Mouse (Mus musculus): ENCODE results near the gene Krt4. TPM values are rescaled to one million over a fixed set of nuclear protein-coding genes. Genes with fewer than 3 reads are reported as not detected.

The Krt4 gene
- polyA plus RNA-seq (2015; fragmentation: Nextera tagmentation; extraction: Ambion mirVana) = 0.06 and 0.07 TPM in 2 replicates

DNA sequence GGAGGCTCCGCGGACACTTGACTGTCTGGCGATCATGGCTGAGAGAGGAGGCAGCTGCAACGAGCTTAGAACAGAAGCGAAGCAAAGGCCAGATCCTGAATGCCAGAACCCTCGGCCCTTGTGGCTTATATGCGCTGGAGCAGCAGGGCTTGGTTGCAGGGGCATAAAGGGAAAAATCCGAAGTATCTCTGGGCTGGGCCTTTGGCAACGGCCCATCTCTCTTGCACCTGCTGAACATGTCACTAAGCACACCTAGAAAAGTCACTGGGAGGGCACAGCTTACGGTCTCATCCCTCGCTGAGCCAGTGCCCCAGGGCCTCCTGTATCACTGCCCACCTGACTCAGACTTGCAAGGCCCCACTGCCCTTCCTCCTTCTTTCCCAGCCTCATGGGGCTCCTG lies at the start of gene Krt4:
Krt4 (minus strand) TSS at position 101 of the 400 bp plus-strand sequence.
- no peaks in the 10 kb centered on the region for H3K9me3 ChIP-seq
- WGBS = 67% methylated on average over 11 of the region's 11 CpGs
- no peaks in the 10 kb centered on the region for H3K36me3 ChIP-seq
- H3K27ac ChIP-seq (replicated peaks) = no peak within 1 kb of the TSS
- H3K4me3 ChIP-seq = no peak within 1 kb of the TSS
- peaks cover 7% of the 10 kb centered on the region for H3K4me1 ChIP-seq
- no peak within 1 kb of the TSS for H3K4me2 ChIP-seq
- no peak for ATAC-seq (ENCODE audit: extremely low read depth, insufficient number of reproducible peaks, low FRiP score, low TSS enrichment)
- peaks cover 27% of the 10 kb centered on the region for H3K27me3 ChIP-seq (replicated peaks)
- H3K9ac ChIP-seq = no peak within 1 kb of the TSS

DNA sequence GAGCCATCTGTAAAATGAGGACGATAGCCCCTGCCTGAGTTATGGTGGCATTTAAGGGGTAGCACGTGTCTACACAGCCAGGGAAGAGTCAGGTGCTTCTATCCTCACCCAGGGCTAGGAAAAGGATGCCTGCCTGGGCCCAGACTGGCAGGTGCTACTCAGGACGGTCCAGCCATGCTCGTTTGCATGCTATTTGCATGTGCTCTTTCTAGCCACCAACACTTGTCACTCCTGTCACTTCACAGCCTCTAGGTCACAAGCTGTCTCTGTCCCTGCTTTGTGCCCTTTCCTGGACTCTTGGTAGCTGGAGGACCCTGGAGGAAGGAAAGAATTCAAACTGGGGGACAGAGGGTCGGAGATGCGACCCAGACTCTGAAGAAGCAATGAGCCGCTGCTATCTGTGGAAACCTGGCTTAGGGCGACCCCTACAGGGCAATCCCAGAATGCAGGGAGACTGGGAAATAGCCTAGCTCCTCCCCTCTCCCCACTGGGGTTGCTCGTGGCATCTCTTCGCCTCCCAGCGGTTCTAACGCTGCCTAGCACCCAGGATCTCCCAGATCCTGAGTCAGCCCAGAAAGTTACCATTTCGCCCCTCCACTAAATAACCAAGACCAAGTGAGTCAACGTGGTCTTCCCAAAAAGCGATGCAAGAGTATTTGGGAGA lies 49.0 kb upstream of the Krt4 start:
- Histone ChIP-seq H3K4me3 (no peak overlapping the region), H3K4me1 (peaks cover 34% of the 10 kb centered on the region), H3K36me3 (no peaks in the 10 kb centered on the region), H3K27me3 (replicated peaks) (peaks cover 28% of the 10 kb centered on the region), H3K9me3 (no peaks in the 10 kb centered on the region), H3K4me2 (no peak overlapping the region; the same call in 1 of the 2 replicates), H3K9ac (no peak overlapping the region), H3K27ac (replicated peaks) (no peak overlapping the region)
- ATAC-seq (ENCODE audit: extremely low read depth, insufficient number of reproducible peaks, low FRiP score, low TSS enrichment) = no peak
- 12% methylated on average over 15 of the region's 15 CpGs for WGBS

DNA sequence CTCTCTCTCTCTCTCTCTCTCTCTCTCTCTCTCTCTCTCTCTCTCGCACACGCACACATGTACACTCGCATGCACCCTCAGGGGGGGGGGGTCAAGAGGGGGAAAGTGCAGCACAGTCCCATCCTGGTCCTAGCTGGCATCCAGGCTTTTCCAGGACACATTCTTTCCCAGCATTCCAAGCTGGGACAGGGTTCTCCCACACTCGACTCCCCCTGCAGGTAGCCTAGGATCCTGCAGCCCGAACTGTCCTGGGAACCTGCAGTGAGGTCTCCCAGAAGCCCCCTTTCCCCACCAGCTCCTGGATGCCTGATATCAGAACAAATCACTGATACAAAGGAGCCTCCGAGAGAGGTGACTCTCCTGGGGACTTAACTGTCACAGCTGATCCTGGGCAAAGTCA lies 46.0 kb upstream of the Krt4 start:
- Histone ChIP-seq H3K4me2 (no peak overlapping the region), H3K27me3 (replicated peaks) (peaks cover 28% of the 10 kb centered on the region), H3K9ac (no peak overlapping the region), H3K4me1 (peaks cover 7% of the 10 kb centered on the region; the same call in 1 of the 2 replicates), H3K4me3 (no peak overlapping the region), H3K9me3 (no peaks in the 10 kb centered on the region), H3K27ac (replicated peaks) (no peak overlapping the region), H3K36me3 (no peaks in the 10 kb centered on the region)
- WGBS = 5% methylated on average over 3 of the region's 6 CpGs
- ATAC-seq (ENCODE audit: extremely low read depth, insufficient number of reproducible peaks, low FRiP score, low TSS enrichment) = no peak

DNA sequence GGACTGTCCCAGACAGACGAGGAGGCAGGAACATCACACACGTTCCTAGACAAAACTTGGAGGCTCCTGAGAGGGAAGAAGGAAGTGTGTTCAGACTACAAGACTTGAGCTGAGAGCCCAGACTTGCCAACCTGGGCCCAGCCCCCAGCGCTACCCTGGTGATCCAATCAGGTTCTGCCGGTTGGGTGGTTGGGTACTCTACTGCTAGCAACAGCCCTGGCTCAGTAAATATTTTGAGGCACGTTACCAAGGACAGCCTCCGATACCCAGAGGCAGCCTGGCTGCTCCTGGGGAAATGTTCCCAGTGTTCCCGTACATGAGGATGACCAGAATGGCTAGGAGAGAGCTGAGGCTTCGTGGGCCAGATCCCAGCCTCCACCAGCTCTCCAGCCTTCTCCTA lies 42.3 kb upstream of the Krt4 start:
- H3K4me1 ChIP-seq = no peaks in the 10 kb centered on the region
- no peak overlapping the region for H3K4me2 ChIP-seq
- no peak overlapping the region for H3K4me3 ChIP-seq
- ATAC-seq (ENCODE audit: extremely low read depth, insufficient number of reproducible peaks, low FRiP score, low TSS enrichment) = no peak
- H3K36me3 ChIP-seq = no peaks in the 10 kb centered on the region
- H3K27me3 ChIP-seq (replicated peaks) = peaks cover 8% of the 10 kb centered on the region
- H3K9me3 ChIP-seq = no peaks in the 10 kb centered on the region
- 62% methylated on average over 8 of the region's 8 CpGs for whole genome bisulfite sequencing
- H3K27ac ChIP-seq (replicated peaks) = no peak overlapping the region
- no peak overlapping the region for H3K9ac ChIP-seq

DNA sequence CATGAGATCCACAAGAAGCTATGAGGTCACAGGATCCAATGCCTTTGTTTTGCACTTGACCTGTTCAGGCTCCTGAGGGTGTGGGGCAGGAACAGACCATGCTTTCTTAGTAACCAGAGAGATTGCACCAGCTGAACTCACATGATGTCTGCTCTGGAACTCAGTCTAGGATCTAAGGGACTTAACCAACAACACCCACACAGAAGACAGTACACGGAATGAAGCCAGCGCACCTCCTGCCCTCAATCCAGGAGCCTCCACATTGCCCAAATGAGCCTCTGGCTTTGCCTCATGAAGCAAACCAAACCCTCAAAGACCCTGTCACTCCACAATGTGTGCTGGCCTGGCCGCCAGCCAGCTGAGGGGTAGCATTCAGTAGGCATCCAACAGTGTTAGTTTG lies 34.4 kb upstream of the Krt4 start:
- 82% methylated on average over 3 of the region's 3 CpGs for WGBS
- Histone ChIP-seq H3K27ac (replicated peaks) (no peak overlapping the region), H3K27me3 (replicated peaks) (peaks cover 13% of the 10 kb centered on the region; the same call in 1 of the 2 replicates), H3K9ac (no peak overlapping the region), H3K4me2 (no peak overlapping the region), H3K4me1 (no peaks in the 10 kb centered on the region), H3K4me3 (no peak overlapping the region), H3K36me3 (no peaks in the 10 kb centered on the region), H3K9me3 (no peaks in the 10 kb centered on the region)
- no peak for ATAC-seq (ENCODE audit: extremely low read depth, insufficient number of reproducible peaks, low FRiP score, low TSS enrichment)

DNA sequence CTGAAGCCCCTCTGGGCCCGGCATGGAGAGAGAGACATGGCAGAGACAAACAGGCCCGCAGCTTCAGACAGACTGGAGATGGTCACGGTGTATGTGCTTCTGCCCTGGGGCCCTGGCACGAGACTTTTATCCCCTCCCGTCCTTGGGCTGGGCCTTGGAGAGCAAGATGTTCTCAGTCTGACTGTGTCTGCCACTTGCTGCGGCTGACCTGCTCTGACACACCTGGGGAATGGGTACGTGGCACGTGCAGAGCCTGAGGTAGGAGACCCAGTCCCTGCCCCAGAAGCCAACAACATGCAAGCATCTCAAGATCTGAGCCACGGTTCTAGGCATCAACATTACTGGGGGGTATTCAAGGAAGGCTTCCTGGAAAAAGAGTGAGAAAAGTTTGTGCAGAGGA lies 29.7 kb upstream of the Krt4 start, which contains the start of gene Krt78:
Krt78 (minus strand) TSS at position 101 of the 400 bp plus-strand sequence.
- Histone ChIP-seq H3K27ac (replicated peaks) (no peak within 1 kb of the TSS), H3K4me2 (no peak within 1 kb of the TSS), H3K4me3 (no peak within 1 kb of the TSS), H3K9me3 (no peaks in the 10 kb centered on the region), H3K9ac (no peak within 1 kb of the TSS), H3K27me3 (replicated peaks) (peaks cover 32% of the 10 kb centered on the region), H3K36me3 (no peaks in the 10 kb centered on the region), H3K4me1 (no peaks in the 10 kb centered on the region)
- ATAC-seq (ENCODE audit: extremely low read depth, insufficient number of reproducible peaks, low FRiP score, low TSS enrichment) = no peak
- WGBS = 67% methylated on average over 9 of the region's 9 CpGs

DNA sequence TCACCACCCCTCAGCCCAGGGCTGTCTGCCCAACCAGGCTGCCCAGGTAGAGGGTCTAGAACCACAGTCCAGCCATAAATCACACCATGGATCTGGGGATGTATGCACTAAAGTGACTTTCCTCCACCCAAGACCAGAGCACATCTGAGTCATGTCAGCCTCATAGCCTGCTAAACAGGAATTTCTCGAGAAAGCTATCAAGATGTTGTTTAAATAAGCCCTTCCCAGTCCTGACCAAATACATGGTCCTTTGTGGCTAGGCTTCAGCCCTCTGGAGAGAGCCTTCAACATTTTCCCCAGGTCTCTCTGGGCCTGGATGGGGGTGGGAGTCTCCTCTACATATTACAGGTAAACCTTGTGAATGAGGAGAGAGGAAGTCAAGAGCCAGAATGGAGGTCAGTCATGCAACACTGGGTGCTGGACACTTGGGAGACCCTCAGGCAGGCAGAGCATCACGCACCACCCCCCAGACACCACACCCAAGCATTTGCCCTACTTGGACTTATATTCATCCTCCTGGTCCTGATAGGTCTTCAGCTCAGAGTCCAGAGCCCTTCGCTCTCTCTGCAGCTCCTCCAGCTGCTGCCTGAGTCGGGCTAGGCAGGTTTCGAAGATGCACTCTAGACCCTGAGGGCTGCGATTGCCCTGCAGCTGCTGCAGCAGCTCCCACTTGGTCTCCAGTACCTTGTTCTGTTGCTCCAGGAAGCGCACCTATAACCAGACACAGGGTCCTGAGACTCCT lies 28.4 kb upstream of the Krt4 start:
- Histone ChIP-seq H3K27ac (replicated peaks) (no peak overlapping the region), H3K27me3 (replicated peaks) (peaks cover 35% of the 10 kb centered on the region), H3K36me3 (no peaks in the 10 kb centered on the region), H3K4me1 (no peaks in the 10 kb centered on the region), H3K9me3 (no peaks in the 10 kb centered on the region), H3K4me2 (no peak overlapping the region), H3K4me3 (no peak overlapping the region), H3K9ac (no peak overlapping the region)
- WGBS = 73% methylated on average over 7 of the region's 7 CpGs
- no peak for ATAC-seq (ENCODE audit: extremely low read depth, insufficient number of reproducible peaks, low FRiP score, low TSS enrichment)

DNA sequence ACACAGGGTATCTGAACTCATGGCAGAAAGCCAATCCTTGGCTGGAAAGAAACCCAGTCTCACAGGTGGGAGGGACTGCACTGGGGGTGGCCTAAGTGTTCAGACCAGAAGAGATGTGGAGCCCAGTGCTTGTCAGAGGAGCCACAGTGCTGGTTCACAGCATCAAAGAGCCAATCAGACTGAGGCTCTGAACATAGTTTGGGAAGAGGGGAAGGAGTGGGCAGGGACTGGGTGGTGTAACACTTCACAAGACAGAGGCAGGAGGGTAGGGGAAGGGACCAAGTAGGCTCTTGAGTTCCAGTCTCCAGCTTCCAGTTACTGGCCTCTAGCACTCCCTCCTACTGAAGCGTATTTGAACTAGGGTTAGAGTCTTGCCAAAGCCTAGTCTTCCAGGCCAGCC lies 20.9 kb upstream of the Krt4 start:
- H3K9ac ChIP-seq = no peak overlapping the region
- H3K36me3 ChIP-seq = no peaks in the 10 kb centered on the region
- H3K4me2 ChIP-seq = no peak overlapping the region
- H3K9me3 ChIP-seq = no peaks in the 10 kb centered on the region
- peaks cover 39% of the 10 kb centered on the region for H3K4me1 ChIP-seq
- no peak for ATAC-seq (ENCODE audit: extremely low read depth, insufficient number of reproducible peaks, low FRiP score, low TSS enrichment)
- H3K27ac ChIP-seq (replicated peaks) = no peak overlapping the region
- H3K4me3 ChIP-seq = no peak overlapping the region
- H3K27me3 ChIP-seq (replicated peaks) = 0 out of 2 replicates have a peak, but pooled peaks cover 5% of the 10 kb centered on the region
- WGBS = 80% methylated on average over 1 of the region's 1 CpGs

DNA sequence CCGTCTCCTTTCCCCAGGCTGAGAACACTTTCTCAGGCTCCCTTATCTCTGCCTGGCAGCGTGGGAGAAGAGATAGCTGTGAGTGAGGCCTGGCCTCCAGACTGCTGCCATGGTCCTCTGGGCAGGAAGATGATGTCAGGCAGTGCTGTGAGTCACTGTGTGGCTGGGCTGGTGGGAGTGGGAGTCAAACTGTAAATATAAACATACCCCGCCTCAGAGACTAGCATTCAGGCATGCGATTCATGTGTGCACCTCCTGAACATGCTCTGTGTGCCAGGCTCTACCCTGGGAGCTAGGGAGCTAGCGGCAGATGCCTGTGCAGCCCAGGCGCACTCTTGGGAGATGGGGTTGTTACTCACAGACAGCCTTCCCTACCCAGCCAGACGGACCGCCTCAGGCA lies 17.4 kb upstream of the Krt4 start:
- Histone ChIP-seq H3K27me3 (replicated peaks) (no peaks in the 10 kb centered on the region), H3K9me3 (no peaks in the 10 kb centered on the region), H3K9ac (no peak overlapping the region), H3K4me3 (no peak overlapping the region), H3K27ac (replicated peaks) (peak overlapping the region; percentile 48), H3K4me1 (peaks cover 53% of the 10 kb centered on the region), H3K4me2 (no peak overlapping the region), H3K36me3 (no peaks in the 10 kb centered on the region)
- ATAC-seq (ENCODE audit: extremely low read depth, insufficient number of reproducible peaks, low FRiP score, low TSS enrichment) = peak; percentile 24; the same call in 1 of the 2 replicates
- WGBS = 30% methylated on average over 8 of the region's 8 CpGs

DNA sequence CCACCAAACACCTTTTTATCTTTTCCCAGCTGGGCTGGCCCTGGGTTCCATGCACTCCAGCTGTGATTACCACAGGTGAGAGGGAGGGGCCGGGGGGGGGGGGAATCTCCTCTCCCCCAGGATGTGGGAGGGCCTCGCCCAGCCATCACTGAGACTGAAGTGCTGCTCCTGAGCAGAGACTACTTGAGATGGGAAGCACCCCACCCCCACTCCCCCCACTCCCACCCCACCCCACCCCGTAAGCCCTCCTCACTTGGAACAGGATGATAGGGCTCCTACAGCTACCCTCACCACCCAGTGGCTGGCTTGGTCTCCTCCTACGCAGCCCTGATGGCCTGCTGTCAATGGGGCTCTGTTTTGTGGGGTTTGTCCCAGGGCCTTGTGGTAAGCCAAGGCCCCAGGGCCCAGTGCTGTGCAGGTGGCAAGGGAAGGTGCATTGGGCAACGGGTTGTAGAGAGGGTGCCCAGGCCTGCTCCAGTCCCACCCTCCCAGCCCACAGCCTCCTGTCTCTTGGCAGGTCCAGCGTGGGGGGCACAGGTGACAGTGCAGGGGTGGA lies 15.8 kb upstream of the Krt4 start, which contains the start of gene Krt79:
Krt79 (minus strand) TSS at position 51 of the 556 bp plus-strand sequence.
- WGBS = 48% methylated on average over 6 of the region's 6 CpGs
- ATAC-seq (ENCODE audit: extremely low read depth, insufficient number of reproducible peaks, low FRiP score, low TSS enrichment) = no peak

DNA sequence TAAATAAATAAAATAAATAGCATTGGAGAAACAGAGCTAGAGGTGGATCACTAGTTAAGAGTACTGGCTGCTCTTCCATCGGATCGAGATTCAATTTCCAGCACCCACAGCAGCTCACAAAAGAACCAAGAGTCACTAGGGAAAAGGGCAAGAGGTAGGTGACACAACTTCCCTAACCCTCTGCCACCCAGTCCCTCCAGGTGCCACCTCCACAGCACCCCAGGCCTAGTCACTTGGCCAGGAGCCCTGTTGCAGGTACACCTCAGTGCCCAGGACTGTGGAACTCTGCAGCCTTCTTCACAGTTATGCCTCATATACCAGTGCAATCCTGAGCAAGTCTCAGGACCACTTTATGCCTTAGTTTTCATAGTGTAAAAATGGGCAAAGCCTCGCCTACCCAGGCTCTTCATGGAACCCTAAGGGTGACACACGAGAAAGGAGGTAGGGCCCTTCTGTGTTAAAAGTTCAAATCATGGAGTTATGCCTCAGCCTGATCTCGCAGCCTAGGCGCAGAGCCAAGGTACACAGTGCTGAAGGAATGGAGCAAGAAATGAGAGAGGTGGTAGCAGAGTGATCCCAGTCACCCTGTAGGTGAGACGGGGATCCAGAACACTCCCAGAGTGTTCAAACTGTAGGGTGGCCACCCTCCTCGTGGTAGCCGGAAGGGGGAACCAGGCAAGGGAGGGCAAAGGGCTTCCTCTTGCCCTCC lies 14.2 kb upstream of the Krt4 start:
- H3K9ac ChIP-seq = no peak overlapping the region
- H3K4me1 ChIP-seq = peaks cover 41% of the 10 kb centered on the region
- no peak overlapping the region for H3K27ac ChIP-seq (replicated peaks)
- no peak overlapping the region for H3K4me2 ChIP-seq
- H3K36me3 ChIP-seq = no peaks in the 10 kb centered on the region
- 61% methylated on average over 9 of the region's 9 CpGs for WGBS
- H3K9me3 ChIP-seq = no peaks in the 10 kb centered on the region
- H3K4me3 ChIP-seq = no peak overlapping the region
- ATAC-seq (ENCODE audit: extremely low read depth, insufficient number of reproducible peaks, low FRiP score, low TSS enrichment) = no peak
- H3K27me3 ChIP-seq (replicated peaks) = 0 out of 2 replicates have a peak, but pooled peaks cover 3% of the 10 kb centered on the region

More for the DNA sequence above, 15.8 kb upstream of the Krt4 start, which contains the start of gene Krt79:
- no peak within 1 kb of the TSS for H3K27ac ChIP-seq (replicated peaks)
- H3K27me3 ChIP-seq (replicated peaks) = 0 out of 2 replicates have a peak, but pooled peaks cover under 1% of the 10 kb centered on the region
- no peak within 1 kb of the TSS for H3K9ac ChIP-seq
- H3K4me2 ChIP-seq = no peak within 1 kb of the TSS
- H3K9me3 ChIP-seq = no peaks in the 10 kb centered on the region
- no peaks in the 10 kb centered on the region for H3K36me3 ChIP-seq
- no peak within 1 kb of the TSS for H3K4me3 ChIP-seq
- H3K4me1 ChIP-seq = peaks cover 47% of the 10 kb centered on the region

All from heart, embryonic 13.5 days (tissue).